Mouse (Mus musculus) testis, adult 2 months (tissue): ENCODE data around the gene Extl1. TPM values are rescaled to one million over a fixed set of nuclear protein-coding genes. Genes with fewer than 3 reads are reported as not detected.

Experiments used
- H3K27ac ChIP-seq: fragments of 200-500 bp; 2 replicates; pipeline ENCODE4 v1.5.1; 2012; ENCODE audit warnings: low read depth, low read length; ENCODE audit not compliant: control insufficient read depth, insufficient read depth
- H3K27me3 ChIP-seq: fragments of 200-500 bp; 2 replicates; pipeline ENCODE4 v1.6.1; 2012; ENCODE audit warnings: mild to moderate bottlenecking, low read length, moderate library complexity; ENCODE audit not compliant: control insufficient read depth, insufficient read depth
- H3K36me3 ChIP-seq: fragments of 200-500 bp; 2 replicates; pipeline ENCODE4 v1.6.1; 2012; ENCODE audit warnings: mild to moderate bottlenecking, low read length; ENCODE audit not compliant: control insufficient read depth, insufficient read depth
- H3K4me1 ChIP-seq: fragments of 200-500 bp; 2 replicates; pipeline ENCODE4 v1.6.1; 2012; ENCODE audit warnings: low read length; ENCODE audit not compliant: control insufficient read depth, insufficient read depth
- H3K4me3 ChIP-seq: fragments of 200-500 bp; 2 replicates; pipeline ENCODE4 v1.5.1; 2012; ENCODE audit warnings: low read depth, mild to moderate bottlenecking, low read length, moderate library complexity, mixed read lengths; ENCODE audit not compliant: control insufficient read depth
- CTCF ChIP-seq: fragments of 200-500 bp; IDR thresholded peaks from 2 replicates; pipeline ENCODE4 v1.5.1; 2012; ENCODE audit warnings: low read depth, mild to moderate bottlenecking, inconsistent platforms, low read length, moderate library complexity; ENCODE audit not compliant: control insufficient read depth, insufficient read depth, insufficient replicate concordance
- POLR2A ChIP-seq: fragments of 200-500 bp; IDR thresholded peaks from 2 replicates; pipeline ENCODE4 v1.6.1; 2012; ENCODE audit warnings: low read depth, mild to moderate bottlenecking, inconsistent platforms, low read length, moderate library complexity; ENCODE audit not compliant: control insufficient read depth
- polyA plus RNA-seq: library from polyadenylated mRNA; depleted of rRNA; stranded (reverse); fragments of >200 nt; gene quantifications from 2 replicates; pipeline ENCODE4 v1.2.3, GENCODE M21; 2012

The Extl1 gene
- polyA plus RNA-seq, 1 experiment, result 0.25 TPM

DNA sequence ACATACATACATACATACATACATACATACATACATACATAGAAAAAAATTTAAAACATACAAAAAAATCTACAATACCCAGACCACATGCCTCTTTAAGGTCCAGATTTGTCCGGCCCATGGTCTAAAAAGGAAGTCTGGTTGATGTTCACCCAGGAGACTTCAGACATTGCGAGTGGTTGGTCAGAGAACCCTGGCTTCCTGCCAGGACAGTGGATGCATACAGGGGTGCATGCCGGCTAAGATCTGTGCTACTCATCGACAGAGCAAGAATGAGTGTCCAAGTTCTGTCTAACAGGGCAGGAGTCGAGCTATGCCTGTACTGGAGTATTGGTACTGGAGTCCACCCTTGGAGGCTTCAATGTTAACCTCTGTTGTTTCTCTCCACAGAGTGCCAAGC is 59.0 kb downstream of the Extl1 start:
- TF ChIP-seq POLR2A (no peak), CTCF (no peak)
- Histone ChIP-seq H3K36me3 (no peaks in the 10 kb centered on the region), H3K27ac (no peak overlapping the region), H3K4me3 (no peak overlapping the region), H3K4me1 (no peaks in the 10 kb centered on the region), H3K27me3 (no peaks in the 10 kb centered on the region)

DNA sequence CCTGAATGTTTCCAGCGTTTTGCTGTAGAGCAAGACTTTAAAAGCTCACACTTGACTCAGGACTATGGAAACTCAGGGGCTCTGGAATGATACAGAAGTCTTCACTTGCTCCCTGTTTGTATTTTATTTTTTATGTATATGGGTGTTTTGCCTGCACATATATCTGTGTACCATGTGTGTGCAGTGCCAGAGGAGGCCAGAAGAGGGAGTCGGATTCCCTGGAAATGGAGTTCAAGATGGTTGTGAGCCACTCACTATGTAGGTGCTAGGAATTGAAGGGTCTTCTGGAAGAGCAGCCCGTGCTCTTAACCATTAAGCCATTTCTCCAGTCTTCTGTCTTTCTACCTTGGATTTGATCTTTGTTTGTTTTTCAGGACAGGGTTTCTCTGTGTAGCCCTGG is 62.1 kb downstream of the Extl1 start:
- no peak overlapping the region for H3K4me3 ChIP-seq
- no peaks in the 10 kb centered on the region for H3K27me3 ChIP-seq
- peaks cover 3% of the 10 kb centered on the region for H3K4me1 ChIP-seq
- no peak overlapping the region for H3K27ac ChIP-seq
- TF ChIP-seq CTCF (no peak; the same call in 1 of the 2 replicates), POLR2A (no peak)
- H3K36me3 ChIP-seq, result no peaks in the 10 kb centered on the region

DNA sequence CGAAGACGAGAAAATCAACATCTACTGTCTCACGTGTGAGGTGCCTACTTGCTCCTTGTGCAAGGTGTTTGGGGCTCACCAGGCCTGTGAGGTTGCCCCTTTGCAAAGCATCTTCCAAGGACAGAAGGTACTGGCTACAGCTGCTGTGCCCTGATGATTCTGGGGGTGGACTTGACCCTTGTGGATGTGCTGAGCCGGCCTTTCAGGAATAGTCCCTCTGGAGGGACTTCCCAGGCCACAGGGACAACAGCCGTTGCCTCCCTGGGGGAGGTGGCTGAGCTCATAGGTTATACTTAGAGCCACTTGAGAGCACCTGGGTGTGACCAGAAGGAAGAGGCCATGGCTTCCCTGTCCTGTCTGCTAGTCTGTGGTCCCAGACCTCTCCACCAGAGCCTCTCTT is 64.0 kb downstream of the Extl1 start:
- Histone ChIP-seq H3K36me3 (no peaks in the 10 kb centered on the region), H3K27me3 (no peaks in the 10 kb centered on the region), H3K4me3 (no peak overlapping the region), H3K27ac (no peak overlapping the region), H3K4me1 (peaks cover 11% of the 10 kb centered on the region)
- TF ChIP-seq CTCF, result no peak
- no peak for TF ChIP-seq POLR2A

DNA sequence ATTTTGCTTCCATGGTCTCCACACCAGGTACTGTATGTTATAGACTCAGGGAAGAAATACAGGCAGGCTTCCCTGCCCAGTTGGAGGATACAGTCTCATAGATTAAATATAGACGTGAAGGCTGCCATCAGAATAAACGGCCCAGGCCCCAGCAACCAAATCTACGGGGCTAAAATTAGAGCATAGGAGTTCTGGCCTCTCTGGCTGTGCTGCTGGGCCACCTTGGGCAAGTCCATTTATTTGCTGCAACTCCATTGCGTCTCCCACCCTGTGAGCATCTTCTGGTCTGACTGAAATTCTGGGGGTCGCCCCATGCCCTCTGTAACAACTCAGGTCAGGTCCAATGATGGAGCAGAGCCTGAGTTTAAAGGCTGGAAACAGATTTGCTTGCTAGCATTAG is 64.6 kb downstream of the Extl1 start:
- no peak overlapping the region for H3K4me3 ChIP-seq
- H3K27me3 ChIP-seq, result no peaks in the 10 kb centered on the region
- H3K4me1 ChIP-seq, result peaks cover 11% of the 10 kb centered on the region
- H3K27ac ChIP-seq, result no peak overlapping the region
- TF ChIP-seq CTCF (no peak), POLR2A (no peak)
- no peaks in the 10 kb centered on the region for H3K36me3 ChIP-seq

DNA sequence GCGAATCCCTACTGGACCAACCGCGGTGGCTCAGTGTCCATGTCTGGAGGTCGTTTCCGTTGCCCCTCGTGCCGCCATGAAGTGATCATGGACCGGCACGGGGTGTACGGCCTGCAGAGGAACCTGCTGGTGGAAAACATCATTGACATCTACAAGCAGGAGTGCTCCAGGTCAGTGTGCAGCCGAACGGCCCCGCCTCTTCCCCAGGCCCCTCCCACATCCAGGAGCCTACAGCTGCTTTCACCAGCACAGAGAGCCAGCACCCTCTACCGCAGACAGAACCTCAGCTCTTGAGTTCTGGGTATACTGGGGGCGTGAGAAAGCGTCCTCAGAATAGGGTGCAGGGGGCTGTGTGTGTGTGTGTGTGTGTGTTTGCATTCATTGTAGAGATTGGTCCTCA is 67.3 kb downstream of the Extl1 start:
- Histone ChIP-seq H3K27me3 (no peaks in the 10 kb centered on the region), H3K27ac (no peak overlapping the region), H3K4me1 (peaks cover 13% of the 10 kb centered on the region), H3K36me3 (no peaks in the 10 kb centered on the region), H3K4me3 (peak overlapping the region; percentile 37)
- TF ChIP-seq CTCF (no peak), POLR2A (no peak)

DNA sequence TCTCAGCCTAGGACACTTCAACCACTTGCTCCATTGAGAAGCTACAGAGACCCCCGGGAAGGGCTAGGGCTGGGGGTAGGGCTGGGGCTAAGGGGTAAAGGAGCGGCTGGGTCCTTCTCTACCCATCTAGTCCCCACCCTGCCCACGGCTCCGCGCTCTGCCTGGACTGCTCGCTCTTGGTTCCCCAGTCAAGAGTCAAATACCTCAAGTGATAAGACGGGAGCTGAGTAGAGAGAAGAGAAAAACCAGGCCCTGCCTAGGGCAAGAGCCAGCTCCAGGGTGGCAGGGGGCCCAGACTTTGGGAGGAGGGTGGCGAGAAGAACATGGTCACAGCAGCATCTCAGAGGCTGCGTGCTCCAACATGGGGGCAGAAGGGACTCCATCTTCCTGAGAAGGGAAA is 68.2 kb downstream of the Extl1 start:
- Histone ChIP-seq H3K27me3 (no peaks in the 10 kb centered on the region), H3K4me3 (peak overlapping the region; percentile 55), H3K4me1 (peaks cover 13% of the 10 kb centered on the region), H3K36me3 (no peaks in the 10 kb centered on the region), H3K27ac (no peak overlapping the region)
- TF ChIP-seq POLR2A (no peak), CTCF (no peak)

DNA sequence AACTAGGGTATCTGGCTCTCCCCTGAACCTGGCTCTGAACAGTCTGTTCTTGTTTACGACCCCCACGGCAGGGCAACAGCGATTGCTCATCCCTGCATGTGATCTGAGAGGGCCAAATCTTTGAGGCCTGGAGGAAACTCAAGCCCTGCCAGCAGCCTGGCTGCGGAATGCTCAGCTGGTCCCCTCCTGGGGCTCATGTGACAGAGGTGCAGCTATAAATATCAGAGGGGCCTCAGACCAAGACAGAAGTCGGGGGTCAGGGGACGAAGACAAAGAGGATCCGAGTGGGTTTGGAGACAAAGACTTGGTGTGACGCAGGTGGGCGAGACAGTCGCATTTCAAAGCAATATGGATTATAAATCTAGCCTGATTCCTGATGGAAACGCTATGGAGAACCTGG is 68.8 kb downstream of the Extl1 start, which contains the start of gene Trim63:
Gene Trim63, plus strand, starts transcription at position 245 of the 400 bp plus-strand sequence.
- peaks cover 13% of the 10 kb centered on the region for H3K4me1 ChIP-seq
- H3K36me3 ChIP-seq, result no peaks in the 10 kb centered on the region
- H3K27me3 ChIP-seq, result no peaks in the 10 kb centered on the region
- TF ChIP-seq POLR2A, result no peak
- H3K27ac ChIP-seq, result no peak within 1 kb of the TSS
- peak within 1 kb of the TSS; percentile 55 for H3K4me3 ChIP-seq

DNA sequence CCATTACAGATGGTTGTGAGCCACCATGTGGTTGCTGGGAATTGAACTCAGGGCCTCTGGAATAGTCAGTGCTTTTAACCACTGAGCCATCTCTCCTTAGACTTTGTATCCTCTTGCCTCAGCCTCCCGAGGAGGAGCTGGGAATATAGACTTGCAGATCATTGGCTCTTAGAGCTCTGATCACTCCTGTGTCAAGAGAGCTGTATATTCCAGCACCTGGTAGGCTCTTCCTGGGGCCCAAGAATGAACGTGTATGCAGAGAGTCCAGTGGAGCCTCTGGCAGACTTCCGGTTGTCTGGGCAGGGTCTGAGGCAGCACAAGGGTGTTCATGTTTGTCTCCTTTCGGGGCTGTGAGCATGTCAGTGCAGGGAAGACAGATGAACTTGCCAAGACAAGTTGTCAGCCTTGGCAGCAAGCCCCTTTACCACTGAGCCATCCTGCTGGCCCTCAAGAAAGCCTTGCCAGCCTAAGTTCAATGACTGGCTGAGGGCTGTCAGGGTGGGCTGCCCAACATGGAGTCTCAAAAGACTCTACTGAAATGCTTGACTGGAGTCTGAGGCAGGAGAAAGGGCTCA is 69.5 kb downstream of the Extl1 start:
- Histone ChIP-seq H3K4me1 (peaks cover 13% of the 10 kb centered on the region), H3K27me3 (no peaks in the 10 kb centered on the region), H3K36me3 (no peaks in the 10 kb centered on the region), H3K27ac (no peak overlapping the region), H3K4me3 (no peak overlapping the region)
- TF ChIP-seq POLR2A (no peak), CTCF (no peak)
